Mouse (Mus musculus) brain, embryonic 14.5 days (tissue): Measurements from ENCODE around the gene Gm19426.

Experiments used
- CTCF ChIP-seq: fragments of 200-500 bp; IDR thresholded peaks from 2 replicates; pipeline ENCODE4 v1.5.1; 2012; ENCODE audit warnings: inconsistent platforms, mild to moderate bottlenecking, moderate library complexity, borderline replicate concordance; ENCODE audit not compliant: insufficient read depth, insufficient read length; ENCODE audit errors: extremely low read depth
- POLR2A ChIP-seq: fragments of 200-500 bp; IDR thresholded peaks from 2 replicates; pipeline ENCODE4 v1.6.1; 2012; ENCODE audit warnings: mild to moderate bottlenecking, inconsistent platforms, borderline replicate concordance; ENCODE audit not compliant: poor library complexity, insufficient read depth, insufficient read length, severe bottlenecking; ENCODE audit errors: extremely low read depth

DNA sequence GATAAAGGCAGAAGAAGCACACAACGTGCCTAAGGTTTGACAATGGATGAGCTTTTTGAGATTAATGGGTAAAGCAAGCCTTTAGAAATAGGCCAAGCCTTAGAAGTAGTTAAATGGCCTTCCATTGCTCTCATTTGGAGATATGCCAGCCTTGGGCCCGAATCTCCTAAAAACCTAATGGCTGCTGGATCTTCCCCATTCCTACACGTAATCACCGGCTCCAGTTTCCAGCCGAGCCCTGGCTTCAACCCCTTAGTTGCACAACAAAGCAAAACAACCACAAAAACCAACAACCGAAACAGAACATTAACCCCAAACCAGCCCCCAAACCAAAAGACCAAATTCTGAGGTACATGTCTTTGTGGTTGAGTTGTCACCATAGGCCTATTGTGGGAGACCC lies 32.2 kb upstream of the Gm19426 start:
- TF ChIP-seq CTCF (no peak), POLR2A (no peak)
